Mouse (Mus musculus): ENCODE measurements at regions not wholly inside any gene's neighbourhood (a gene's known extent, or its start where the extent isn't known, plus 50 kb on each side); places are given as distances from the start of the nearest gene placed in this dataset.

- TF ChIP-seq USF1 (IDR thresholded peaks at IDR 0.05; ENCODE audit: low read depth) (no peak), MYOD1 (IDR thresholded peaks at IDR 0.05; ENCODE audit: control insufficient read depth, insufficient read length, low read depth) (no peak)
Observed at GRCm38 (mm10) chr4:31525638-31526207, 438.2 kb upstream of the Map3k7 start.

Data from C2C12 (cell line).